Mouse (Mus musculus): ENCODE results near the gene Bco1. TPM values are rescaled to one million over a fixed set of nuclear protein-coding genes. Genes with fewer than 3 reads are reported as not detected.
A peak's percentile ranks its signal among the peaks of the same experiment; 100 is the strongest.

The Bco1 gene
- polyA plus RNA-seq, 1 experiment from 2014 or later: not detected

DNA sequence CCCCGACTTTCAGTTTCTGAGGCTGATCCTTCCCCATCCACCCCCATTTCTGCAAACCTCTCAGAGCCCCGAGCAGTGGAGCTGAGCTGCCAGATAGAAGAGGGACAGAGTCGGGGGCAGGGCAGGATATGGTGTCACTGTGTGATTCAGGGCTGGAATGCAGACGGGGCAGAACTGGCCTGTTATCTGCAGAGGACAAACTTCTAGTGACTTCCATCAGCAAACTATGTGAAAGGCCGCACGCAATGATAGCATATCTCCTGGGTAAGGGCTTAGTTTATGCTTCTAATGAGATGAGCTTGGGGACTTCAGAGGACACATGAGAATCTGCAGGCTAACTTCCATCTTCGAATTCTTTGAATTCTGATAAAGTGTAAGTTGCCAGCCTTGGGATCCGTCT, 10.1 kb upstream of the Bco1 start:
- peak; percentile 19 for DNase-seq (ENCODE audit: low spot score)

DNA sequence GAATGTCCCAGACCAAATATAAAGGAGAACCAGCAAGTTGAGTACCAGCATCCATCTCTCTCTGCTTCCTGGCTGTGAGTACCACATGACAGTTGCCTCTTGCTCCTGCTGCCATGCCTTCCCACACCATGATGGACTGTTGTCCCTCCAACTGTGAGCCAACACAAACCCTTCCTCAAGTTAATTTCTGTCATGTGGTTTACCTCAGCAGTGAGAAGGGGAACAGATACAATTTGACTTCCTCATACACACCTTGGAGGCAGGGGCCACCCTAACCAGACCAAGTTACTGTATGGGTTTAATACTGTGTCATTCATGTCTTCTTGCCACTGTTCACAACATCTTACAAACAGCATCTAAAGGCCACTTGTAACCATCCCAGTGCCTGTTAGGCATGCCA, 8.6 kb upstream of the Bco1 start:
- H3K4me3 ChIP-seq (ENCODE audit: low read depth, low read length): no peak overlapping the region
- H3K4me1 ChIP-seq (ENCODE audit: insufficient read depth, low read depth, low read length): no peaks in the 10 kb centered on the region
- DNase-seq (ENCODE audit: low spot score): no peak
- no peak overlapping the region for H3K9ac ChIP-seq (replicated peaks; ENCODE audit: low read depth)
- H3K4me2 ChIP-seq (replicated peaks; ENCODE audit: low read depth, low read length): no peak overlapping the region
- H3K9me3 ChIP-seq (ENCODE audit: low read length): no peaks in the 10 kb centered on the region
- TF ChIP-seq EP300 (IDR thresholded peaks at IDR 0.05): no peak
- TF ChIP-seq CTCF (IDR thresholded peaks at IDR 0.05): no peak
- H3K27me3 ChIP-seq (replicated peaks; ENCODE audit: insufficient read depth, low read length): no peaks in the 10 kb centered on the region
- no peak overlapping the region for H3K27ac ChIP-seq (ENCODE audit: low read length)
- H3K36me3 ChIP-seq (ENCODE audit: insufficient read depth, low read length): no peaks in the 10 kb centered on the region
- no peak for ATAC-seq

More for the DNA sequence above, 10.1 kb upstream of the Bco1 start:
- no peak overlapping the region for H3K27ac ChIP-seq (ENCODE audit: low read length)
- H3K27me3 ChIP-seq (replicated peaks; ENCODE audit: insufficient read depth, low read length): no peaks in the 10 kb centered on the region
- no peaks in the 10 kb centered on the region for H3K9me3 ChIP-seq (ENCODE audit: low read length)
- no peak overlapping the region for H3K4me2 ChIP-seq (replicated peaks; ENCODE audit: low read depth, low read length)
- TF ChIP-seq CTCF (IDR thresholded peaks at IDR 0.05) (no peak), EP300 (IDR thresholded peaks at IDR 0.05) (no peak)
- no peaks in the 10 kb centered on the region for H3K36me3 ChIP-seq (ENCODE audit: insufficient read depth, low read length)
- no peaks in the 10 kb centered on the region for H3K4me1 ChIP-seq (ENCODE audit: insufficient read depth, low read depth, low read length)
- 28% methylated on average over 8 of the region's 8 CpGs for WGBS
- no peak overlapping the region for H3K9ac ChIP-seq (replicated peaks; ENCODE audit: low read depth)
- H3K4me3 ChIP-seq (ENCODE audit: low read depth, low read length): no peak overlapping the region
- ATAC-seq: 0 out of 2 replicates have a peak, but pooled peaks have one; percentile 25

DNA sequence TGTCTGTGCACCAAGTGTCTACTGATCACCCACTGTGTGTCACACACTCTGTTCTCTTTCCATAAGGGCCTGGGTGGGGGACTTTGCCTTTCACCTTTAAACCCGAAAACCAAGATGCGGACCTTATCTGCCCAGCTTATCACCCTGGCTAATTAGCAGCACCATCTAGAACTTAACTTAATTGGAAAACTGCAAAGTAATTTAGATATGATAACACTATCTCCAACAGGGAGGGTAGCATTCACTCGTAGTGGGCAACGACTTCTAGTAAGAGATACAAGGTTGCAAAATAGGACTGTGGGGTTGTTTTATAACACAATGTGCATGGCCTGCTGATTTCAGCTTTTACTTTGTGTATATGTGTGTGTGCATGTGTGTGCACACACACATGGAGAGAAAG, 5.9 kb upstream of the Bco1 start:
- Histone ChIP-seq H3K9ac (replicated peaks; ENCODE audit: low read depth) (no peak overlapping the region), H3K4me3 (ENCODE audit: low read depth, low read length) (no peak overlapping the region), H3K9me3 (ENCODE audit: low read length) (no peaks in the 10 kb centered on the region), H3K27me3 (replicated peaks; ENCODE audit: insufficient read depth, low read length) (no peaks in the 10 kb centered on the region), H3K4me1 (ENCODE audit: insufficient read depth, low read depth, low read length) (no peaks in the 10 kb centered on the region), H3K27ac (ENCODE audit: low read length) (no peak overlapping the region), H3K36me3 (ENCODE audit: insufficient read depth, low read length) (no peaks in the 10 kb centered on the region), H3K4me2 (replicated peaks; ENCODE audit: low read depth, low read length) (no peak overlapping the region)
- no peak for ATAC-seq
- TF ChIP-seq CTCF (IDR thresholded peaks at IDR 0.05): no peak
- TF ChIP-seq EP300 (IDR thresholded peaks at IDR 0.05): no peak
- DNase-seq (ENCODE audit: low spot score): no peak
- 77% methylated on average over 4 of the region's 4 CpGs for WGBS

DNA sequence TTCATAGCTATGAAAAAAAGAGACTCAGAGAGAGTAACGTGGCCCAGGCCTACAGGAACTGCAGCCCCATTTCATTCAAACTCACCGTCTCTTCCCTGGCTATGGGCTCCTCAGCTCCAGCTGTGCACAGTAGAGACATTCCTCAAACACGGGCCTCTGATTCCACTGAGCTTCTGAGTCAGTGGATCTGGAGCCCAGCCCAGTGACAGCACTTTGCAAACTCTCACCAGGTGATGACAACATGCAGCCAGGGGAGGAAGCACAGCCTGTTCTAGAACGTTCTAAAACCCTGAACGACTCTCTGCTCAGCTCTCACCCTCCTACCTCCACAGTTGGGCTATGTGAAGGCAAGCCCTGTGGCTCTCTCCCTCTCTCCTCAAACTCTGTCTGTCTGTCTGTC, 1.6 kb upstream of the Bco1 start:
- peak; percentile 61 for ATAC-seq
- peak; percentile 15 for DNase-seq (ENCODE audit: low spot score)
- no peak for TF ChIP-seq CTCF (IDR thresholded peaks at IDR 0.05)
- TF ChIP-seq EP300 (IDR thresholded peaks at IDR 0.05): no peak

DNA sequence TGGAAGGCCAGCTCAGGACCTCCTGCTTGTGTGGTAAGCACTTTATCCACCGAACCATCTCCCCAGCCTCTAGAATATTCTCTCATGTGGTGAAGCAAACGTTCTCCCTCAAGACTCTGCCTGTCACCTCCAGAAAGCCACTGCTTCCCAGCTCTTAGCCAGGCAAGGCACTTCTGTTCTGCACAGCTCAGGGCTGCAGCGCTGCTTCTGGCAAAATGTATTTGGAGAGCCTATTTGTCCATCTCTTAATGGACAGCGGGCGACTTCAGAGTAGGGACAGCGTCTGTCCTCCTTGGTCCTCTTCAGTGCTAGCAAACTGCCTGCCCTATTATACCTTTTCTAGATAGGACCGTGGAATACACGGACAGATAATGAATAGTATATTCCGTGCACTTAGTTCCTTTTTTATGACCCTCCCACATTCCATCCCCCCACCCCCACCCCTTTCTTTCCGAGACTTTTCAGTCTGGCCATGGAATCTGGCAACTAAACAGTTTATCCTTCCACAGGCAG, 1.5 kb downstream of the Bco1 start:
- 39% methylated on average over 10 of the region's 10 CpGs for WGBS
- H3K4me3 ChIP-seq (ENCODE audit: low read depth, low read length): no peak overlapping the region
- no peak overlapping the region for H3K27ac ChIP-seq (ENCODE audit: low read length)
- no peak for TF ChIP-seq EP300 (IDR thresholded peaks at IDR 0.05)
- TF ChIP-seq CTCF (IDR thresholded peaks at IDR 0.05): no peak
- no peaks in the 10 kb centered on the region for H3K27me3 ChIP-seq (replicated peaks; ENCODE audit: insufficient read depth, low read length)
- no peak for DNase-seq (ENCODE audit: low spot score)
- no peaks in the 10 kb centered on the region for H3K36me3 ChIP-seq (ENCODE audit: insufficient read depth, low read length)
- no peaks in the 10 kb centered on the region for H3K9me3 ChIP-seq (ENCODE audit: low read length)
- H3K4me2 ChIP-seq (replicated peaks; ENCODE audit: low read depth, low read length): no peak overlapping the region
- no peak overlapping the region for H3K9ac ChIP-seq (replicated peaks; ENCODE audit: low read depth)
- no peak for ATAC-seq
- no peaks in the 10 kb centered on the region for H3K4me1 ChIP-seq (ENCODE audit: insufficient read depth, low read depth, low read length)

More for the DNA sequence above, 1.6 kb upstream of the Bco1 start:
- H3K9me3 ChIP-seq (ENCODE audit: low read length): no peaks in the 10 kb centered on the region
- H3K27ac ChIP-seq (ENCODE audit: low read length): no peak overlapping the region
- 29% methylated on average over 5 of the region's 5 CpGs for WGBS
- no peaks in the 10 kb centered on the region for H3K36me3 ChIP-seq (ENCODE audit: insufficient read depth, low read length)
- H3K27me3 ChIP-seq (replicated peaks; ENCODE audit: insufficient read depth, low read length): no peaks in the 10 kb centered on the region
- H3K4me2 ChIP-seq (replicated peaks; ENCODE audit: low read depth, low read length): no peak overlapping the region
- H3K4me3 ChIP-seq (ENCODE audit: low read depth, low read length): no peak overlapping the region
- no peaks in the 10 kb centered on the region for H3K4me1 ChIP-seq (ENCODE audit: insufficient read depth, low read depth, low read length)
- H3K9ac ChIP-seq (replicated peaks; ENCODE audit: low read depth): no peak overlapping the region

DNA sequence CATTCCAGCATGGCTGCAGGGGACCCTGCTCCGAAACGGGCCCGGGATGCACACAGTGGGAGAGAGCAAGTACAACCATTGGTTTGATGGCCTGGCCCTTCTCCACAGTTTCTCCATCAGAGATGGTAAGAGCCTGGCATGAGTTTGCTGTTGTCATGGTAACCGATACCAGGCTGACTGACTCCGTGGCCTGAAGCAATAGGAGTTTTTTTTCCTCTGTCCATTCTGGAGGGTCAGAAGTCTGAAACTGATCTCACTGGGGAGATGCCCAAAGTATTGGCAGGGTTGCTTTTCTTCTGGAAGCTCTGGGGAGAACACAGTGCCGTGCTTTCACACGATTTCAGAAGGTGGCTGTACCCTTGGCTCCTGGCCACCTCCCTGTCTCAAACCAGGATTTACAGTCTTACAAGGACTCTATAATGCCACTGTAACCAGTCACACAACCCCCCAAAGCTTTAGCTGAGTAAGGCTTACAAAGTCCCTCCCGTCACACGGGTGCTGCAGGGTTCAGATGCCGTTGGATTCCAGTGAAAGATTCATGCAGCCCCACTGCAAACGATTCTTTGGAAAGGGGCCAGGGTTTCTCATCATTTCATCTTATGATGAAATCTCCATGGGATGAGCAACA, 2.0 kb downstream of the Bco1 start:
- H3K4me3 ChIP-seq (ENCODE audit: low read depth, low read length): no peak overlapping the region
- H3K27ac ChIP-seq (ENCODE audit: low read length): no peak overlapping the region
- WGBS: 44% methylated on average over 11 of the region's 11 CpGs
- H3K27me3 ChIP-seq (replicated peaks; ENCODE audit: insufficient read depth, low read length): no peaks in the 10 kb centered on the region
- no peaks in the 10 kb centered on the region for H3K9me3 ChIP-seq (ENCODE audit: low read length)
- ATAC-seq (no peak), DNase-seq (ENCODE audit: low spot score) (peak; percentile 56)
- no peaks in the 10 kb centered on the region for H3K36me3 ChIP-seq (ENCODE audit: insufficient read depth, low read length)
- H3K9ac ChIP-seq (replicated peaks; ENCODE audit: low read depth): no peak overlapping the region
- TF ChIP-seq CTCF (IDR thresholded peaks at IDR 0.05) (no peak), EP300 (IDR thresholded peaks at IDR 0.05) (no peak)
- H3K4me1 ChIP-seq (ENCODE audit: insufficient read depth, low read depth, low read length): no peaks in the 10 kb centered on the region
- H3K4me2 ChIP-seq (replicated peaks; ENCODE audit: low read depth, low read length): no peak overlapping the region
